Mouse (Mus musculus) lung, postnatal 4 days (tissue): ENCODE results near the gene Hist1h2bf.
"Not testable (repeated sequence)": the region's sequence is repeated elsewhere in the genome, so short reads cannot be mapped to it uniquely, and the experiment has no call there.

Experiments
- DNase-seq, 2 experiments: peaks; one replicate each; pipeline ENCODE4 v3.0.0; 2021

The Hist1h2bf gene

GRCm38 (mm10) chr13:23570261-23571021, 3.6 kb downstream of the Hist1h2bf start:
- not testable (repeated sequence) for DNase-seq

- DNase-seq: no peak
Measured at GRCm38 (mm10) chr13:23564482-23564881, 9.5 kb downstream of the Hist1h2bf start.

- DNase-seq: peak in 1 of 2 experiments; percentile 52
Measured at GRCm38 (mm10) chr13:23562699-23563462, 11.1 kb downstream of the Hist1h2bf start.

GRCm38 (mm10) chr13:23561883-23562659, 11.9 kb downstream of the Hist1h2bf start, which contains the start of gene Hist1h3e:
Hist1h3e (minus strand) TSS chr13:23562369.
- peak; percentile 95 to 96 for DNase-seq

- not testable (repeated sequence) for DNase-seq
Measured at GRCm38 (mm10) chr13:23561531-23561882, 12.5 kb downstream of the Hist1h2bf start.

GRCm38 (mm10) chr13:23560699-23561098, 13.3 kb downstream of the Hist1h2bf start:
- DNase-seq: not testable (repeated sequence)

- no peak for DNase-seq
Measured at GRCm38 (mm10) chr13:23556906-23557305, 17.1 kb downstream of the Hist1h2bf start.

GRCm38 (mm10) chr13:23555839-23556416, 18.1 kb downstream of the Hist1h2bf start:
- peak; percentile 45 to 78 for DNase-seq

GRCm38 (mm10) chr13:23554925-23555838, 18.8 kb downstream of the Hist1h2bf start:
- peak; percentile 82 to 83 for DNase-seq

DNA sequence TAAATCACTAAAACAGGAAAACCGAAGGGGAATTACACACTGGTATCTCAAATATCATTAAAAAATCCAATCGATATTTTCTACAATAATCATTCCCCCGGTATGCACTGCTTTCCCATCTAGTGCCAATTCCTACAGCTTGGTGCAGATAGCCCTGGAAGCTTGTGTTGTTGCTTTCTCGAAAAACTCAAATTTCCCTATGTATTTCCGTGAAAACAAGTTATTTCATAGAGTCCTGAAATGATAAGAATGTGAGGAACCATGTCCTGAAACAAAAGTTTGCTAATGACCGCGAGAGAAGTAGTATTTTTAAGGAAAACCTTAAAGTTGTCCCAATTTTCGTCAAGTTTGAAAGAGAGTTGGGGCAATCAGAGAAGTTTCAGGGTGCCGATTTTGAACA, 19.6 kb downstream of the Hist1h2bf start:
- no peak for DNase-seq

- no peak for DNase-seq
Measured at GRCm38 (mm10) chr13:23552962-23553361, 21.0 kb downstream of the Hist1h2bf start, which contains the start of gene Hist1h1d. Hist1h1d (plus strand) TSS chr13:23553262.

GRCm38 (mm10) chr13:23551931-23552914, 21.8 kb downstream of the Hist1h2bf start:
- DNase-seq: no peak

GRCm38 (mm10) chr13:23551146-23551834, 22.7 kb downstream of the Hist1h2bf start, which contains the start of gene Hist1h4f:
Hist1h4f (minus strand) TSS chr13:23551648.
- peak; percentile 92 to 93 for DNase-seq

- DNase-seq: no peak
Measured at GRCm38 (mm10) chr13:23550761-23551145, 23.2 kb downstream of the Hist1h2bf start.

DNA sequence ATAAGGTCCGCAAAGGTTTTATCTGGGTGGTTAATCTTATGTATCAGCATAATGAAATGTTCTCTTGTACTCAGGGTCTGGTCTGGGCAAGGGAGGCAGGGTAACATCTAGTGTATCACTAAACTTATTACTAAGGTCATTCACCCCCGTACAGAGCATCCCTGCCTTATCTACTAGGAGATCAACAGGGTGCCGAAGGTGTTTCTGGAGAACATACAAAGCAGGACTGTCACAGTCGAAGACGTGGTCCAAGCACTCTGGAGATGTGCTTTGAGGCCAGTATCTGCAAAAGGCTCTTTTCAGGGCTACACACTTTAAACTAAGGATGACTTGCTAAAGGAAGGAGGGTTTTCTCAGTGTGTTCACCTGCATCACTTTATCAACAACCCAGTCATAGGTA, 27.3 kb downstream of the Hist1h2bf start:
- no peak for DNase-seq

DNA sequence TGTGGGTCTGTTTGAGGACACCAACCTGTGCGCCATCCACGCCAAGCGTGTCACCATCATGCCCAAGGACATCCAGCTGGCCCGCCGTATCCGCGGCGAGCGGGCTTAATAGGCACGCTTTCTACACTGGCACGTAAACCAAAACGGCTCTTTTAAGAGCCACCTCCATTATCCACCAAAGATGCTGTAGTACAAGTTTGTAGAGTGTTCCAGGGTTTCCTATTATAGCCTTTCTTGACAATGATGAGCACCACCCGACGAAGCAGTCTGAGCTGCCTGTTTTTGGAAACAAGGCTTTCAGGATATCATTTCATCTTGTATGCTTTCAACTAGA, 29.2 kb downstream of the Hist1h2bf start:
- peak in 1 of 2 experiments; percentile 26 for DNase-seq

GRCm38 (mm10) chr13:23543965-23544786, 29.8 kb downstream of the Hist1h2bf start, which contains the start of gene Hist1h3f:
Hist1h3f (plus strand) TSS chr13:23544052.
- DNase-seq: peak; percentile 78 to 80

DNA sequence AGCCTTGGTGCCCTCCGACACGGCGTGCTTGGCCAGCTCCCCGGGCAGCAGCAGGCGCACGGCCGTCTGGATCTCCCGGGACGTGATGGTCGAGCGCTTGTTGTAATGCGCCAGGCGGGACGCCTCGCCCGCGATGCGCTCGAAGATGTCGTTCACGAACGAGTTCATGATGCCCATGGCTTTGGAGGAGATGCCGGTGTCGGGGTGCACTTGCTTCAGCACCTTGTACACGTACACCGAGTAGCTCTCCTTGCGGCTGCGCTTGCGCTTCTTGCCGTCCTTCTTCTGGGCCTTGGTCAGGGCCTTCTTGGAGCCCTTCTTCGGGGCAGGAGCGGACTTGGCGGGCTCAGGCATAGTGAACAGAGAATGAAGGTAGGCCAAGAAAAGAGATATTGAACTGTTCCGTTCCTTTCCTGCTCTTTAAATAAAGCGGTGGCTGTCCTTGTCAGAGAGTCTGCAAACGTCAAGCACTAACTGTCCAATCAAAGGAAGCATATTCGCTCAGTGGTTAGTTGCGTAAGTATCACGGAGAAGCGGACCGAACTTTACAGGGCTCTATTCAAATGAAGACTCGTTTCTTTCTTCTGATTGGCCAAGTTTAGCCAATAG, 30.9 kb downstream of the Hist1h2bf start, which contains the start of gene Hist1h2bh:
Gene Hist1h2bh, minus strand, starts transcription at position 394 of the 609 bp plus-strand sequence.
- peak; percentile 66 to 72 for DNase-seq
